Mouse (Mus musculus) adrenal gland, adult 18-20 months (tissue): ENCODE results near the gene Dnmt3l. TPM values are rescaled to one million over a fixed set of nuclear protein-coding genes. Genes with fewer than 3 reads are reported as not detected.

ENCODE experiments used
- total RNA-seq, 2 experiments: library from RNA; stranded (reverse); gene quantifications; 1 replicate in 1 of 2; 2 replicates in 1 of 2; pipeline ENCODE4 v1.2.3; 2021

Dnmt3l gene
- total RNA-seq, 2 experiments from 2014 or later: 4.4 to 24.4 TPM

Other genes with a start within 250 kb of the Dnmt3l start
- gene Gm9639, start 246.9 kb upstream of the Dnmt3l start, total RNA-seq: not detected
- not detected for gene Gm19668, start 242.8 kb upstream of the Dnmt3l start, total RNA-seq
- gene Gm9507, start 230.1 kb upstream of the Dnmt3l start, total RNA-seq: not detected
- gene Gm2696, start 227.3 kb upstream of the Dnmt3l start, total RNA-seq: not detected
- not detected for gene Krtap10-4, start 214.9 kb upstream of the Dnmt3l start, total RNA-seq
- not detected for gene Krtap10-10, start 206.0 kb upstream of the Dnmt3l start, total RNA-seq
- not detected for gene Gm36176, start 195.1 kb upstream of the Dnmt3l start, total RNA-seq
- gene Gm10318, start 189.1 kb upstream of the Dnmt3l start, total RNA-seq: not detected
- not detected for gene Gm3285, start 180.0 kb upstream of the Dnmt3l start, total RNA-seq
- 1 to 10 TPM; 3.9 to 6.8 TPM for gene Lrrc3, start 139.4 kb upstream of the Dnmt3l start, total RNA-seq
- 1 to 10 TPM; 5.2 to 5.9 TPM for gene Trpm2, start 71.4 kb upstream of the Dnmt3l start, total RNA-seq
- gene 1810043G02Rik, start 63.4 kb upstream of the Dnmt3l start, total RNA-seq: 10 to 100 TPM; 17.9 to 21.1 TPM
- 100 to 1,000 TPM; 137 to 283 TPM for gene Pfkl, start 31.9 kb upstream of the Dnmt3l start, total RNA-seq
- gene Aire, start 1.7 kb downstream of the Dnmt3l start, total RNA-seq: not detected
- 10 to 100 TPM; 13.2 to 18.2 TPM for gene Icosl, start 27.4 kb downstream of the Dnmt3l start, total RNA-seq
- gene D10Jhu81e, start 127.8 kb downstream of the Dnmt3l start, total RNA-seq: 100 to 1,000 TPM; 275 to 312 TPM
- 10 to 100 TPM; 17.9 to 21.4 TPM for gene Pwp2, start 143.2 kb downstream of the Dnmt3l start, total RNA-seq
- 10 to 100 TPM; 44.2 to 53.2 TPM for gene Trappc10, start 202.7 kb downstream of the Dnmt3l start, total RNA-seq